Mouse (Mus musculus) ovary, adult 18-20 months (tissue): ENCODE data around the gene Wdr70.

Source experiments
- DNase-seq: peaks from one replicate; pipeline ENCODE4 v3.0.0; 2022; ENCODE audit warnings: low spot score, mixed read lengths

Wdr70 gene

DNA sequence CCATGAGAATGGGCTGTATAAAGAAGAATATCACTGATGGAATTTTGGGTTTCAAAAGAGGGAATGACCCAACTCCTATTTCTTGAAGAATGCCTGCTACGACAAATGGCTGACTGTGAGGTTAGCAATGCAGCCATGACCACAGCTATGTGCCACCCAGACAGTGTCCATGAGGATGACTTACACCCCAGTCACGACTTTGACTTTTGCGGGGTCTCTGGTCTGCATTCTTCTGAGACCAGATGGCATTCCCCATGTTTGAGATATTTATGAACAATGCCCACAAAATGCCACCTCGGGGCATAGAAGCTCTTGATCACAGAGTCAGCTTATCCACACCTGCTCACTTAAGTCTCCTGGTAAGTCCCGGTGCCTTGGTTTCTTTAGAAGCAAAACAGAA lies 236.1 kb downstream of the Wdr70 start:
- no peak for DNase-seq

DNA sequence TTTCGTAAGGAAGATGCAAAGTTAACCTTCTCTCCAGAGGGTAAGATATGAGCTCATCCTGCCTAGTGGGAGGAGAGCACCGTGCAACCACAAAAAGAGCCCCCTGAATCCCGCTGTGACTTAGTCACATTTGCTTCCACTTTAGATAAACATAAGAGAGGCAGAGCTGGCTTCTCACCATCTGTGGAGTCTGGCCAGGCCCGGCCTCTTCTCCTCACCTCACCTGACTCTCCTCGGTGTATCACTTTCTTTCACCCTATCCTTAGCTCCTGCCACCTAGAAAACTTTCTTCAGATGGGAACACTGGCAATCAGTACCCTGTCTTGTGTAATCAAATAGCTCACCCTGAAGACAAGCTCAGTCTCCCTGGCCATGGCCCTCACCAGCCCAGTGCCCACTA lies 240.2 kb downstream of the Wdr70 start:
- DNase-seq = no peak

DNA sequence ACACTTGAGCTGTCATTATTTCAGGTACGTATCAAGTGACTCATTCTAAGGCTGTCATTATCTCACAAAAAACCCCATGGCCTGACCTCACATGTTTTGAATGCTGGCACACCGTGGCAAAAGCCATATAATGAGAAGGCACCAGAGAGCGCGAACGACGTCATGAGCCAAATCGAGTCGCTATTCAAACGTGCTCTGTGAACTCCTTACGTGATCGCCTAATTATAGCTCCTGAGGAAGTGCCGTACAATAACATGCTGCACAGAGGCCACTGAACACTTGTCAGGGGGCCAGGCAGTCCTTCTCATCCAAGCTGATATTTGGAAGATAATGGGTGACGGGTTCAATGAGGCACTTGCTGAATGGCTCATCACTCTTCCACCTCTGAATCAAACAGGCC lies 241.6 kb downstream of the Wdr70 start:
- no peak for DNase-seq

DNA sequence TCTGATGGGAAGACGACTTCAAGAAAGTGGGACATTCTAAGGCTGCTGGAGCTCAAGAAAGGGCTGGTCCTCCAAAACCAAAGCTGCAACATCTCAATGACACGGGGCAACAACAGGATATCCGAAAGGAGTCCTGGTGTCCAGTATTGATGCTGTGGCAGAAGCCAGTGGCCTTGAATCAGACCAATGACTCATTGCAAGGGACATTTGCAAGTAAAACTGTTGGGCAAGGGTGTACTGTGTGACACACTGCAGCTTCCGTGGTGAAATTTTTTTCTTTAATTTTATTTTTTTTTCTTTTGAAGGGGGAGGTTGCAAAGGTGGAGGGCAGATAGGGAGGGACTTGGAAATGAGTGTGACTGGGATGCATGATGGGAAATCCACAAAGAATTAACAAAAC lies 256.6 kb downstream of the Wdr70 start:
- DNase-seq = no peak

DNA sequence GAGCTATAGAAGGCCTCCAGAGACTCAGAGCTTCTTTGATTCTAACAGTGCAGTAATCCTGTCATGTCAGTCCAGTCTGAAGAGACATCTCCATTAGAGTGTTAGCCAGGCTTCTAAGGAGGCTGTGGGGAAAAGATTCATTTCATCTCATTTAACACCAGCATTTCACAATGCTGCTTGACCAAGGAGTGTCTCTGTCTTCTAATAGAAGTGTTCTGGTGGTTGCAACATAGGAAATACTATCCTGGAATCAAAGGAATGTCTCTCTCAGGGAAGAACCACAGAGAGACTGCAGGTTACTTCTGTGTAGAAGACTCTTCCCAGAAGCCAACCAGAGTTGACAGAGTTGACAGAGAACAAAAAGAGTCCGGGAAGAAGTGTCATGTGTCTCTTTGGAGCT lies 257.3 kb downstream of the Wdr70 start:
- DNase-seq = no peak

DNA sequence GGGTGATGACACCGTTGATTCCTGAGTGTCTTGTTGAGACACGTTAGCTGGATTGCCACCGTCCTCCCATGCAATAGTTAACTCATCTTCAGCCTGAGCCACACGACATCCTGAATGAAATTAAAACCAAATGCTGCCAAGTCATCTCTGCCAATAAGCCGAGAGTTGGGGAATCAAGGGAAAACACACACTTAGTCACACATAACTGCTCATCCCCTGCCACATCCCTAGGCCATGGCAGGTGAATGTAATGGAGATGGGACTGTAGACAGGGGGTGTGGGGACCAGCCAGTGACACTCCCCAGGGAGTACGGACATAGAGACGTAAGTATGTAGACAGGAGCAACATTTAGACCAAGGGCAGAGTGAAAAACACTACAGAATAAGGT lies 260.1 kb downstream of the Wdr70 start:
- no peak for DNase-seq

DNA sequence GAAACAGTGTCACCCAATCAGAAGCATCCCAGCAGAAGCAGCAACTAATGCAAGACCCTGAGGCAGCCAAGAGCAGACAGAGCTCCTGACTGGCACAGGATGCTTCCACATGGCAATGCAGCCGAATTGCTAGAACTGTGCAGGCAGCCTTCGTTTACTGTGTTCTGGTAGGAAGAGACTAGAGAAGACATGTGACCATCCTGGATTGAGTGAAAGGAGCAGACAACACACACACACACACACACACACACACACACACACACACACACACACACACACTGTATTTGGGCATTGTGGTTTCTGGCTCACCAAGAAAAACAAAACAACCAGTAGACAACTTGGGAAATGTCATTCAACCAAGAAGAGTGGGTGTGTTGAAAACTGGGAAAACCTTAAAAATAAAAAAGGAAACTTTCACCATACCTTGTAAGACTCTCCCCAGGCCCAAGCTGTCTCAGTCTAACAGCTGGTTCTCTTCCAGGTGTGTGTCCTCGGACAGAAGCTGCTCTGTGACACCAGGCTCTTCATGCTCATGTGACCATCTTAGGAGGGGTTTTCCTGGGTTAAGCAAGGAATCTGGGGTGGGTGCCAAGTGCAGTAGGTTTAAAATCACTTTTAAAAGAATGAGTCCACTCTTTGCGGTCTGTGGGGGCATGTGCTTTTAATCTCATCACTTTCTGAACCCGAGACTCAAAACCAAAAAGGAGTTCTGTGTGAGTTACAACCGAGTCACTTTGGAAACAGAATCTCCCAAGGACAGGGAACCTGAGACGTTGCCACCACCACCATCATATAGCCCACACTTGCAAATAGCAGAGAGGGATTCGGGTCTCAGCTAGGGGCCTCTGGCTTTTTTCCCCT lies 260.7 kb downstream of the Wdr70 start:
- no peak for DNase-seq

DNA sequence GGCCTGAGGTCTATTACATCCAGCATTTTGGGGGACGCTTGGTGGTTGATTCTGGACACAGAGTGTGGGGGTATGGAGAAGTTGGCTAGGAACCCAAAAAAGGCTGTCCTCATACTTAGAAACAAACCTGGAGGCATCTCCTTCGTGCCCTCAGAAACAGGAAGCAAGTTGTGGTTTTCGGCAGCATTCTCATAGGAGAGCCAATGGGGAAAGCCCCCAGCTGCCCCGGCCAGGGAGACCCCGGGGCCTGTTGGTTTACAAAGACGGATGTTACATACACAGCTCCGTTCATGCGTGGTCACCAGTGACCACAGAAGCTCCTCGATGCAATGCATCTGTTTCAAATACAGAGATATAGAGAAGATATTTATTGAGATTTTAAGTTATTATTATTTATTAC lies 263.6 kb downstream of the Wdr70 start:
- DNase-seq = no peak

DNA sequence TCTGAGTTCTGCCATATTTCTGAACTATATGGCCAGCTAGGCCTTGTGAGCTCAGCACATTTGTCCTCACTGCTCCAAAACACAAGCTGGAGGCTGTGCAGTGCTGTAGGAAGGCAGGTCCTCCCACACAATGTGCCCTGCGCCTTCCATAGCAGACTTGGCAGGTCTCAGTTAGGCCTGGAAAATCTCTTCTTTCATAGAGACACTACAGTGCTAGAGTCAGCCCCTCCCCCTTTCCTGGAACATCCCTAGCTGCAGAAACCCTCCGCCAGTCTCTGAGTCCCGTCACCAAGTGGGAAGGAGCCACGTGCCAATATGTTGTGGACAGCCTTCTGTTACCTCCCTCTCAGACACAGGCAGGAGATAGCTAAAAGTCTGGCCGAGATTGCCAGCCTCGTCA lies 273.5 kb downstream of the Wdr70 start:
- no peak for DNase-seq

DNA sequence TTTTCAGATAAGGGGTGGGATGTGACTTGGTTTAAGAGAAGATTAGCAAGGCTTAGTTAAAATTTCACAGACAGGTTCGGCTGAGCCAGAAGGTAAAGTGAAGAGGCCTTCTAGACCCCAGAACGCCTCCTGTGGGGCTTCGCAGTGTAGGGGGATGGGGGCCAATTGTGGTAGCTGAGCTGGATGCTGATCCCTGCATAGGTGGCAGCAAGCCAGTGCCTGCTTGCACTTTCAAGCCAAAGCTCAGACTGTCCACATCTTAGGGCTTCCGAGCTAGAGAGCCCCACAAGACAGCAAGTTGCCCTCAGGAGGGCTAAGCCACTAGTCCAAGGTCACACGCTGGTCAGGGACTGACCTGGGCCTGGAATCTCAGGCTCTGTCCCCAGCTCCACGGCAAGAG lies 275.1 kb downstream of the Wdr70 start:
- no peak for DNase-seq
